ENCODE assay signal across 10 mouse cellular contexts in the genomic region with DNA sequence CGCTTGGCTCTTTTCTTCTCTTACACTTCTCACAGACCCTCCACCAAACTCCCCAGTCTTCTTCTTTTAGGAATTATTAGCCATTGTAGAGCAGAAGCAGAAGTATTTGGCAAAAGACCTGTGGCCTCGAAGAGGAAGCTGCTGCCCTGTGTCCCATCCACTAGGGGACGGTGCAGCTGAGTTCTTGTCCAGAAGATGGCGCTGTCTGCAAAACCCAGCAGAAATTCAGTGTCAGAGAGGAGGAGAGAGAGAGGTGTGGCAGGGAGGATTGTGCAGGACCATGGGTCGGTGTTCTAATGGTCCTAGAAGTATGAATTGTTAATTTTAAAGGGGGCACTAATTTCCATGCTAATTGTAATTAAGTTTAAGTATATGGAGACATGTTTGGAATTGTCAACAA. TPM values are rescaled to one million over a fixed set of nuclear protein-coding genes. Genes with fewer than 3 reads are reported as not detected.
DNase-seq lines count a peak whose midpoint lies in the region; ATAC-seq and TF ChIP-seq lines count a peak whose summit lies in the region.
"Had no signal": no experiment of that assay in that cellular context is flagged by ENCODE, and none has a peak within 500 bp of the region (broad histone marks: within the 10 kb centered on the region; RNA-seq: fewer than 3 reads in every experiment).

No protein-coding gene starts in this region.

- H3K79me2 ChIP-seq in MEL (ENCODE audit: control insufficient read depth, insufficient read depth, low read length, poor library complexity): no peaks in the 10 kb centered on the region

- TF ChIP-seq CTCF in kidney, adult 2 months (conservative IDR thresholded peaks at IDR 0.05; ENCODE audit: insufficient read depth, insufficient read length, low read depth, low read length): peak; percentile 82
- peak; percentile 63 to 80 (median 72) for TF ChIP-seq CTCF in MEL (IDR thresholded peaks at IDR 0.05 in 2 of 3, conservative IDR thresholded peaks at IDR 0.05 in 1 of 3; ENCODE audit: control insufficient read depth in 1 of 3, insufficient read depth in 1 of 3, low read depth in 2 of 3, low read length in 3 of 3, poor library complexity in 1 of 3, severe bottlenecking in 1 of 3)
- TF ChIP-seq CTCF in forebrain, postnatal 0 days (IDR thresholded peaks at IDR 0.05; ENCODE audit: low read depth): peak; percentile 90

- no peaks in the 10 kb centered on the region for H3K9me3 ChIP-seq in kidney, embryonic 16.5 days (ENCODE audit: low read length)
- H3K9me3 ChIP-seq in MEL (replicated peaks; ENCODE audit: insufficient read depth, low read length): no peaks in the 10 kb centered on the region
- H3K9me3 ChIP-seq in forebrain, postnatal 0 days (ENCODE audit: low read length): no peaks in the 10 kb centered on the region
- H3K9me3 ChIP-seq: midbrain, embryonic 12.5 days had no signal

- no peak overlapping the region for H3K27ac ChIP-seq in kidney, adult 2 months (ENCODE audit: insufficient read depth, low read depth, low read length)
- H3K27ac ChIP-seq in kidney, embryonic 16.5 days (ENCODE audit: low read length): no peak overlapping the region
- no peak overlapping the region for H3K27ac ChIP-seq in MEL (ENCODE audit: control insufficient read depth, low read depth, low read length)
- H3K27ac ChIP-seq in forebrain, postnatal 0 days (ENCODE audit: low read depth, low read length): no peak overlapping the region
- H3K27ac ChIP-seq: midbrain, embryonic 12.5 days had no signal

- no peak overlapping the region for H3K4me3 ChIP-seq in kidney, adult 2 months (ENCODE audit: insufficient read depth, low read depth, low read length)
- no peak overlapping the region for H3K4me3 ChIP-seq in kidney, embryonic 16.5 days (ENCODE audit: low read length)
- no peak overlapping the region for H3K4me3 ChIP-seq in MEL (ENCODE audit: control insufficient read depth in 1 of 2, insufficient read depth in 1 of 2, low read depth in 2 of 2, low read length in 2 of 2)
- H3K4me3 ChIP-seq in forebrain, postnatal 0 days (ENCODE audit: low read depth, low read length): no peak overlapping the region
- H3K4me3 ChIP-seq: erythroblast, embryonic 14.5 days; midbrain, embryonic 12.5 days had no signal

- ATAC-seq in kidney, embryonic 16.5 days (ENCODE audit: low FRiP score, low TSS enrichment): no peak
- ATAC-seq in forebrain, postnatal 0 days: 0 out of 2 replicates have a peak, but pooled peaks have one; percentile 43

- 26% methylated on average over 5 of the region's 5 CpGs for WGBS in kidney, adult 2 months
- WGBS in kidney, embryonic 16.5 days: 29% methylated on average over 5 of the region's 5 CpGs
- 26% methylated on average over 5 of the region's 5 CpGs for WGBS in forebrain, postnatal 0 days

- peak; percentile 48 for DNase-seq in kidney, adult 2 months
- DNase-seq in MEL (ENCODE audit: low read depth, low spot score): peak; percentile 54
- peak; percentile 46 for DNase-seq in c-Kit-positive CD71-positive TER-119-negative erythroid progenitor cells, embryonic 14.5 days (ENCODE audit: low read depth)
- DNase-seq in forebrain, postnatal 0 days: peak; percentile 63
- peak; percentile 72 to 74 for DNase-seq in layer of hippocampus, postnatal 36 days
- DNase-seq in mesoderm, embryonic 11.5 days (ENCODE audit: low read depth, low spot score): peak; percentile 70
- peak; percentile 66 for DNase-seq in thymus, postnatal 4 days

- TF ChIP-seq POLR2A in kidney, adult 2 months (IDR thresholded peaks at IDR 0.05; ENCODE audit: low read depth, low read length): no peak
- no peak for TF ChIP-seq POLR2A in MEL (IDR thresholded peaks at IDR 0.05; ENCODE audit: control insufficient read depth in 1 of 2, insufficient read depth in 1 of 2, low read depth in 1 of 2, low read length in 2 of 2, poor library complexity in 1 of 2)

- H3K4me2 ChIP-seq in kidney, embryonic 16.5 days (replicated peaks; ENCODE audit: low read depth, low read length): no peak overlapping the region
- no peak overlapping the region for H3K4me2 ChIP-seq in forebrain, postnatal 0 days (ENCODE audit: low read depth)
- H3K4me2 ChIP-seq: midbrain, embryonic 12.5 days had no signal

- no peaks in the 10 kb centered on the region for H3K36me3 ChIP-seq in kidney, adult 2 months (ENCODE audit: control insufficient read depth, insufficient read depth, low read length)
- no peaks in the 10 kb centered on the region for H3K36me3 ChIP-seq in kidney, embryonic 16.5 days (ENCODE audit: insufficient read depth, low read length)
- H3K36me3 ChIP-seq in MEL (ENCODE audit: control insufficient read depth in 1 of 2, insufficient read depth in 2 of 2, low read length in 2 of 2): no peaks in the 10 kb centered on the region
- no peaks in the 10 kb centered on the region for H3K36me3 ChIP-seq in forebrain, postnatal 0 days (ENCODE audit: insufficient read depth)
- H3K36me3 ChIP-seq: midbrain, embryonic 12.5 days had no signal

- no peak for TF ChIP-seq EP300 in MEL (IDR thresholded peaks at IDR 0.05; ENCODE audit: low read depth in 1 of 2, low read length in 2 of 2)

- no peaks in the 10 kb centered on the region for H3K27me3 ChIP-seq in kidney, adult 2 months (replicated peaks; ENCODE audit: control insufficient read depth, insufficient read depth, low read length)
- H3K27me3 ChIP-seq in kidney, embryonic 16.5 days (ENCODE audit: insufficient read depth, low read length): no peaks in the 10 kb centered on the region
- no peaks in the 10 kb centered on the region for H3K27me3 ChIP-seq in MEL (ENCODE audit: control insufficient read depth in 1 of 2, insufficient read depth in 2 of 2, low read length in 2 of 2)
- H3K27me3 ChIP-seq in forebrain, postnatal 0 days (ENCODE audit: insufficient read depth, low read length): no peaks in the 10 kb centered on the region
- H3K27me3 ChIP-seq: midbrain, embryonic 12.5 days had no signal

- peak; percentile 42 for TF ChIP-seq RAD21 in MEL (IDR thresholded peaks at IDR 0.05; ENCODE audit: low read depth, low read length)

- no peak overlapping the region for H3K9ac ChIP-seq in kidney, embryonic 16.5 days (replicated peaks; ENCODE audit: low read length)
- H3K9ac ChIP-seq in MEL (ENCODE audit: control insufficient read depth, low read depth, low read length, poor library complexity, severe bottlenecking): no peak overlapping the region
- H3K9ac ChIP-seq in forebrain, postnatal 0 days: no peak overlapping the region
- H3K9ac ChIP-seq: midbrain, embryonic 12.5 days had no signal

- no peaks in the 10 kb centered on the region for H3K4me1 ChIP-seq in kidney, adult 2 months (ENCODE audit: control insufficient read depth, insufficient read depth, low read length)
- no peaks in the 10 kb centered on the region for H3K4me1 ChIP-seq in kidney, embryonic 16.5 days (ENCODE audit: insufficient read depth, low read length)
- H3K4me1 ChIP-seq in MEL (ENCODE audit: control insufficient read depth in 1 of 2, insufficient read depth in 2 of 2, low read length in 2 of 2): no peaks in the 10 kb centered on the region
- no peaks in the 10 kb centered on the region for H3K4me1 ChIP-seq in forebrain, postnatal 0 days (ENCODE audit: insufficient read depth)
- H3K4me1 ChIP-seq: midbrain, embryonic 12.5 days had no signal

TF ChIP-seq in MEL, 35 proteins besides CTCF, POLR2A, EP300 and RAD21:
- no peak for TF ChIP-seq RCOR1 (IDR thresholded peaks at IDR 0.05; ENCODE audit: low read depth, low read length)
- TF ChIP-seq USF1 (IDR thresholded peaks at IDR 0.05; ENCODE audit: low read depth, low read length): no peak
- no peak for TF ChIP-seq KAT2A (conservative IDR thresholded peaks at IDR 0.05; ENCODE audit: low read depth, low read length)
- no peak for TF ChIP-seq MAZ (IDR thresholded peaks at IDR 0.05; ENCODE audit: low read depth, low read length)
- no peak for TF ChIP-seq TBP (IDR thresholded peaks at IDR 0.05; ENCODE audit: low read depth, low read length)
- TF ChIP-seq GABPA (IDR thresholded peaks at IDR 0.05; ENCODE audit: low read depth, low read length): no peak
- TF ChIP-seq CHD1 (IDR thresholded peaks at IDR 0.05; ENCODE audit: low read depth, low read length): no peak
- peak; percentile 38 for TF ChIP-seq SMC3 (IDR thresholded peaks at IDR 0.05; ENCODE audit: low read depth, low read length)
- TF ChIP-seq ZMIZ1 (IDR thresholded peaks at IDR 0.05; ENCODE audit: low read depth, low read length): no peak
- 0 out of 2 replicates have a peak, but pooled peaks have one; percentile 10 for TF ChIP-seq ZC3H11A (IDR thresholded peaks at IDR 0.05; ENCODE audit: low read depth, low read length)
- TF ChIP-seq CHD2 (IDR thresholded peaks at IDR 0.05; ENCODE audit: low read length): no peak

RNA-seq across cellular contexts. Expression of a gene that starts 55.1 kb away (rescaled TPM):
- polyA plus RNA-seq in kidney, adult 2 months (2012; rRNA removed): 56.0 and 66.3 TPM in 2 replicates
- 56.3 and 67.2 TPM in 2 replicates for polyA plus RNA-seq in kidney, embryonic 16.5 days (2015; fragmentation: Nextera tagmentation; extraction: Ambion mirVana)
- not detected in 2 replicates for total RNA-seq in MEL (2012; rRNA removed)
- polyA plus RNA-seq in MEL (2012; ENCODE audit: insufficient read depth in 1 of 2, insufficient read length in 2 of 2, low read depth in 1 of 2, low replicate concordance in 2 of 2, missing spikeins in 1 of 2): not detected
- 11.4 and 37.0 TPM in 2 replicates for total RNA-seq in forebrain, postnatal 0 days (2014; rRNA removed)
- polyA plus RNA-seq in forebrain, postnatal 0 days (2015; fragmentation: Nextera tagmentation; extraction: Ambion mirVana): 3.8 and 4.3 TPM in 2 replicates
- 1 to 10 TPM; 2.1 to 2.5 TPM for total RNA-seq in layer of hippocampus, postnatal 36 days (2021)
- polyA plus RNA-seq: erythroblast, embryonic 14.5 days had no signal
